Mouse (Mus musculus) limb, embryonic 10.5 days (tissue): ENCODE data around the gene Ryr2. TPM values are rescaled to one million over a fixed set of nuclear protein-coding genes. Genes with fewer than 3 reads are reported as not detected.

ENCODE experiments used
- polyA plus RNA-seq: library from polyadenylated mRNA; unstranded; fragments of >200 nt; fragmentation: Nextera tagmentation; extraction: Ambion mirVana; gene quantifications from 2 replicates; pipeline ENCODE4 v1.2.1, GENCODE M21; 2016

Ryr2 gene
- polyA plus RNA-seq, 1 experiment from 2014 or later, result 0.19 TPM

Other genes with a start within 250 kb of the Ryr2 start
- 19.2 and 26.7 TPM in 2 replicates for gene Mtr, start 151.2 kb upstream of the Ryr2 start, polyA plus RNA-seq
- gene Actn2, start 233.8 kb upstream of the Ryr2 start, polyA plus RNA-seq, result 1.3 and 2.6 TPM in 2 replicates